Mouse (Mus musculus) testis, adult 2 months (tissue): ENCODE results near the gene Bmpr1b. TPM values are rescaled to one million over a fixed set of nuclear protein-coding genes. Genes with fewer than 3 reads are reported as not detected.

ENCODE experiments used
- H3K27ac ChIP-seq: fragments of 200-500 bp; 2 replicates; pipeline ENCODE4 v1.5.1; 2012; ENCODE audit warnings: low read depth, low read length; ENCODE audit not compliant: control insufficient read depth, insufficient read depth
- H3K27me3 ChIP-seq: fragments of 200-500 bp; 2 replicates; pipeline ENCODE4 v1.6.1; 2012; ENCODE audit warnings: mild to moderate bottlenecking, low read length, moderate library complexity; ENCODE audit not compliant: control insufficient read depth, insufficient read depth
- H3K36me3 ChIP-seq: fragments of 200-500 bp; 2 replicates; pipeline ENCODE4 v1.6.1; 2012; ENCODE audit warnings: mild to moderate bottlenecking, low read length; ENCODE audit not compliant: control insufficient read depth, insufficient read depth
- H3K4me1 ChIP-seq: fragments of 200-500 bp; 2 replicates; pipeline ENCODE4 v1.6.1; 2012; ENCODE audit warnings: low read length; ENCODE audit not compliant: control insufficient read depth, insufficient read depth
- H3K4me3 ChIP-seq: fragments of 200-500 bp; 2 replicates; pipeline ENCODE4 v1.5.1; 2012; ENCODE audit warnings: low read depth, mild to moderate bottlenecking, low read length, moderate library complexity, mixed read lengths; ENCODE audit not compliant: control insufficient read depth
- CTCF ChIP-seq: fragments of 200-500 bp; IDR thresholded peaks from 2 replicates; pipeline ENCODE4 v1.5.1; 2012; ENCODE audit warnings: low read depth, mild to moderate bottlenecking, inconsistent platforms, low read length, moderate library complexity; ENCODE audit not compliant: control insufficient read depth, insufficient read depth, insufficient replicate concordance
- POLR2A ChIP-seq: fragments of 200-500 bp; IDR thresholded peaks from 2 replicates; pipeline ENCODE4 v1.6.1; 2012; ENCODE audit warnings: low read depth, mild to moderate bottlenecking, inconsistent platforms, low read length, moderate library complexity; ENCODE audit not compliant: control insufficient read depth
- polyA plus RNA-seq: library from polyadenylated mRNA; depleted of rRNA; stranded (reverse); fragments of >200 nt; gene quantifications from 2 replicates; pipeline ENCODE4 v1.2.3, GENCODE M21; 2012; rRNA removed

Bmpr1b gene
- polyA plus RNA-seq, 1 experiment, result 0.10 TPM

- H3K4me3 ChIP-seq, result no peak overlapping the region
- H3K27me3 ChIP-seq, result no peaks in the 10 kb centered on the region
- H3K27ac ChIP-seq, result no peak overlapping the region
- H3K4me1 ChIP-seq, result no peaks in the 10 kb centered on the region
- H3K36me3 ChIP-seq, result no peaks in the 10 kb centered on the region
- TF ChIP-seq CTCF (no peak), POLR2A (no peak)
Observed at GRCm38 (mm10) chr3:141793755-141794154, 375.5 kb downstream of the Bmpr1b start.

GRCm38 (mm10) chr3:141792106-141792505 lies 377.1 kb downstream of the Bmpr1b start:
- H3K27me3 ChIP-seq, result no peaks in the 10 kb centered on the region
- TF ChIP-seq CTCF (no peak), POLR2A (no peak)
- no peak overlapping the region for H3K27ac ChIP-seq

GRCm38 (mm10) chr3:141791026-141791780 lies 378.0 kb downstream of the Bmpr1b start:
- no peaks in the 10 kb centered on the region for H3K4me1 ChIP-seq
- no peak for TF ChIP-seq POLR2A
- TF ChIP-seq CTCF, result no peak

More at GRCm38 (mm10) chr3:141792106-141792505, 377.1 kb downstream of the Bmpr1b start:
- Histone ChIP-seq H3K36me3 (no peaks in the 10 kb centered on the region), H3K4me1 (no peaks in the 10 kb centered on the region), H3K4me3 (no peak overlapping the region)

More at GRCm38 (mm10) chr3:141791026-141791780, 378.0 kb downstream of the Bmpr1b start:
- Histone ChIP-seq H3K27ac (no peak overlapping the region), H3K36me3 (no peaks in the 10 kb centered on the region), H3K4me3 (no peak overlapping the region), H3K27me3 (no peaks in the 10 kb centered on the region)

Other genes with a start within 250 kb of the Bmpr1b start
- 10.6 and 11.2 TPM in 2 replicates for gene Pdlim5, start 226.3 kb upstream of the Bmpr1b start, polyA plus RNA-seq